Mouse (Mus musculus) lung, adult 2 months (tissue): ENCODE results near the gene Rnaseh1.

Source experiments
- CTCF ChIP-seq: fragments of 200-500 bp; IDR thresholded peaks from 2 replicates; pipeline ENCODE4 v1.5.1; 2011; ENCODE audit warnings: mild to moderate bottlenecking, low read length, control low read depth; ENCODE audit not compliant: insufficient read depth
- POLR2A ChIP-seq: fragments of 200-500 bp; IDR thresholded peaks from 2 replicates; pipeline ENCODE4 v1.6.1; 2011; ENCODE audit warnings: low read depth, mild to moderate bottlenecking, control low read depth, low read length, borderline replicate concordance; ENCODE audit errors: extremely low read depth

DNA sequence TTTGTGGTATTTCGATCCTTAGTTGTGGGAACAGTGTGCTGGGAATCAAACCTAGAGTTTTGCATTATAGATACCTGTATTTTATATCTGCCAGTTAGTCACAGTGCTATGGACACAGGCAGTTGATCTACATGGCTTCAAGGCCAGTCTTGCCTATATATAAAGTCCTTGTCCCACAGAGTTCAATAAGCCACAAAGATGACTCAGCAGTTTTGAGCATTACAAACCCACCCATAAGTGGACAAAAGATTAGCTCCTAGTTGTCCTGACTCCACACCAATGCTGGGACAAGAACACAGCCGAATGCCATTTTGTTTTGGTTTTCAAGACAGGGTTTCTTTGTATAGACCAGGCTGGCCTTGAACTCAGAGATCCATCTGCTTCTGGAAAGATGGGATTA, 21.0 kb upstream of the Rnaseh1 start:
- TF ChIP-seq CTCF (no peak), POLR2A (no peak)
